Mouse (Mus musculus): ENCODE data around the gene Clps.

Gene Clps

DNA sequence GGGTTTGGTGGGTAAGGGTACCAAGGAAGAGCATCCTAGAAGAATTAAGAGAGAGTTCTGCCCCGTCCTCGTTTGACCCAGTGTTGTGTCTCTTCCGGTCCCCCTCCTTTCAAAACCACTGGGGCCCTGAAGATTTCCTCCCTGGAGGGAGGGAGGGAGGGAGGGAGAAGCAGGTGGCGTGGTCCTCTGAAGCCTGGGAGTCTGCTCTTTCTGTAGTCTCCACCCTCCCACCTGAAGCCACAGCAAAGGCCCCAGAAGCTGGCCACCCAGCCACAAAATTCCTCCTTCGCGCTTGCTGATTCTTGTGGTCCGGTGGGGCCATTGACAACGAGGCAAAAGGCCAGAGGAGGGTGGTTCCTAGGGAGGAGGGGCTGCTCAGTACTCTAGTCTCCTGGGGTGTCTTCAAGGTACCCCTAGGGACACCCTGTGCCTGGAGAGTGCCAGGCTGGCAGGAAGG, 41.9 kb downstream of the Clps start:
- no peak for DNase-seq (ENCODE audit: low spot score in 2 of 2)

DNA sequence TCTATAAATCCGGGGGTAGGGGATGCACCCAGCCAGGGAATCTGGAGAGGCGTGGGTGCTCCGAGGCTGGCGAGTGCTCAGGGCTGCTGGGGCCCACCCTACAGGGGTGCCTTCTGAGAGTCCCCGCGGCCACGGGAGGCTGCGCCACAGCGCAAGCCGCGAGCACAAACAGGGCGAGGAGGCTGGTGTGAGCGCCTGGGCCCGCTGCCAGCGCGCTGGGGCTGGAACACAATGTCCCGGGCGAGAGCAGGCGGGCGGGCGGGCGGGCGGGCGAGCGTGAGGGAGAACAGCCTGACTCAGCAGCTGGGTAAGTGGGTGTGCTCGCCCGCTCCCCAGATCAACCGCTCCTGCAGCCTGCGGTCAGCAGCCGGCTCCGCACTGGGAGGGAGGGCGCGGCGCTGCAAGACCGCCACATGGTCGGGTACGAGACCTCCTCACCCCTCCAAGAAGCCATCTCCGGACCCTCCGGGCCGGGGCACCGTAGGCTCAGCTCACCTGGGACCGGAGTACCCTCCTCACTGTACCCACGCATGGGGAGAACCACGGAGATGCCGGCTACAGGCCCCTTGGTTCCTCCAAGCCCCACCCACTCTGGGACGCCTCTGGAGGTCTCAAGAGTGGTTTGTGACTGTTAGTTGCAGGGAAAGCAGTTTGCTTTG, 42.5 kb downstream of the Clps start:
- DNase-seq (ENCODE audit: low spot score in 2 of 2) = peak; percentile 70 to 80

DNA sequence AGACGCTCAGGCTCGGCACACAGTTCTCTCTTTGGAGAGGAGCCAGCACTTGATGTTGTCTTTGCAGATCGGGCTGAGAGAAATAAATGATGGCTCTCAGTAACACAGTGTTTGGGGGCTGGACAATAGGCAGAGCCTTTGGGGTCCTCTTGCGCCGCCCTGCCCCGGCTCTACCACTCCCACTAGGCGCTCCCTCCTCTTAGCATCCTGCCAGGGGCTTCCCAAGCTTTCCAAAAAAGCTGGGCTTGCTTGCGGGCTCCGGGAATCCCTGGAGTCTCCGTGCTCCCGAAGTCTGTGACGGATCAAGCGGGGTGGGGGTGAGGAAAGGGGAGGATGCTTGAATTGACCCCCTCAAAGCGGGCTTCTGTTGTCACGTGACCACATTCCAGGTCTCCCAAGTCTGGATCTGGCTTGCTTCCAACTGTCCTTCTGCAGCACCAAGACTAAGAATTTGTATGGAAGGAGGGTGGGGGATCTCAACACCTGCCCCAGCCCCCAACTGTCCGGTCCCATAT, 43.1 kb downstream of the Clps start, which contains the start of gene Fkbp5:
Fkbp5 (minus strand) TSS at position 87 of the 515 bp plus-strand sequence.
- DNase-seq (ENCODE audit: low spot score in 2 of 2) = no peak

GRCm38 (mm10) chr17:28516881-28517280, 43.7 kb downstream of the Clps start:
- DNase-seq (ENCODE audit: low spot score in 2 of 2) = no peak

- no peak for DNase-seq (ENCODE audit: low spot score in 2 of 2)
Observed at GRCm38 (mm10) chr17:28515431-28516341, 44.9 kb downstream of the Clps start.

- DNase-seq (ENCODE audit: low spot score in 2 of 2) = no peak
Observed at GRCm38 (mm10) chr17:28514555-28514954, 46.0 kb downstream of the Clps start.

DNA sequence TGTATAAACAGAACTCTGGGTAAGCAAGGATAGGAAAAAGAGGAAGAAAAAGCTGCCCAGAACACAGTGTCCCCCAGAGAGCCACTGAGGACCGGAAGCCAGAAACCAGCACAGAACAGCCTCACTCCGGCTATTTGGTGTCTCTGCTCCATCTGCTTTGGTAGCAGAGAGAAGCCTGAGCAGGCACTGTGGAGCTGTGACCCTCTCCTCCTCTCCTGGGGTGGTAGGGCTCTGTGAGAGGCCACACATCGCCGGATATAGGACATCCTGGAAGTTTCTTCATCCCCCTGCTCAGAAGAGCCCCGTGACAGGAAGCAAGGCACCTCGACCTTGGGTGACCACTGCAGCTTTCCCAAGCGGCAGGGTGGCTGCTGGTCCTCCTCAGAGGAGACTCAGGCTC, 46.7 kb downstream of the Clps start:
- DNase-seq (ENCODE audit: low spot score in 2 of 2) = no peak

DNA sequence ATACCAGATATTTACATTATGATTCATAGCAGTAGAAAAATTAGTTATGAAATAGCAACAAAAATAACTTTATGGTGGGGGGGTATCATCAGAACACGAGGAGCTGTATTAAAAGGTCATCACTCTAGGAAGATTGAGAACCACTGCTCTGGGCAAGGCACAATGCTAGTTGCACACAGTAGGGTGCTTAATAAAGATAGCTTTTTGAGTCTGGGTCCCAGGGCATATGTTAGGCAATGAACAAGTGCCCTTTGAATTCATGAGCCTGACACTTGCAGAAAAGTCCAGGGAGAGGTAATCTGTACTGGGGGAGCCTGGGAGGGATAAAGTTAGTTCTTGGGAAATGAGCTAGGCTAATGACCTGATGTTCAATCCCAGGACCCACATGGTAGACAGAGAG, 47.2 kb downstream of the Clps start:
- DNase-seq (ENCODE audit: low spot score in 2 of 2) = no peak

- no peak for DNase-seq (ENCODE audit: low spot score in 2 of 2)
Observed at GRCm38 (mm10) chr17:28512696-28513095, 47.9 kb downstream of the Clps start.

GRCm38 (mm10) chr17:28511616-28512541, 48.7 kb downstream of the Clps start:
- DNase-seq (ENCODE audit: low spot score in 2 of 2) = no peak

DNA sequence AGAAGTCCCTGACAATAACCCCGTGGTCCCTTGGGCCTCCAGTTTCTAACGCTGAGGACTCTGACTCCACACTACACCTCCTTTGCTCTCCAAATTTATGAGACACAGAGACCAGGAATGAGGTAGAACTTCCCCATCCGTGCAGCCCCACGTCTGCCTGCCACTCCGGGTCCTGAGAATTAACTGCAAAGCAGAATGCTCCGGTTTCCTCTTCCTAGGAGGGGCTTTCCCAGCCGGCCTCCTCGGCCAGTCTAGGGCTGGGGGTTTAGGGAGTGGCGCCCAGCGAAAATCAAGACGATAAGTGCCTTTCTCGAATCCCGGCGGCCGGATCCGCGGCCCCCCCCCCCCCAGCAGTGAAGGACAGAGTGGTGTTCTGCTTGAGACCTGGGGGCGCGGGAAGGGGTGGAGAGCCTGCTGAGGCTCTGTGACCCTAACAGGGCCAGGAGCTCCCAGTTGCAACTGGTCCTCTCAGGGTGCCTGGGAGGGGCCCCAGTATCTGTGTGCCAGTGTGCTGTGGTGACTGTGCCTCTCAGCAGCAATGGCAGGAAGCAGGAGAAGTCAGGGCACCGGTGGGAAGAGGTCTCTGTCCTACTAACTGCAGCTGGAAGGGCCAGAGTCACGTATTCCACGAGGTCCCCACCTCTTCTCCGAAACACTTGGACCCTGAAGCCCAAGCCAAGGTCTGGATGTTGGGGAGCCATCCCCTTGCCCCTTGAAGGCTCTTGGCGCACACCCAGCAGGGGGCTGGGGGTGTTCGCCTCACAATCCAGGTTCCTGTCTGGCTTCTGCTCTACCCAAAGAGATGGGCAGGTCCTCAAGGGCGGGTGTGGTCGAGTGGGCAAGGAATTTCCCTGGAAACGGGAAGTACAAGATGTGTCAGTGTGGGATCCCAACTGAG, 49.9 kb downstream of the Clps start:
- DNase-seq (ENCODE audit: low spot score in 2 of 2) = no peak

All from frontal cortex, postnatal 25 days (tissue).